Mouse (Mus musculus) liver, adult 2 months (tissue): Measurements from ENCODE around the gene Rhoa.

Experiments used
- CTCF ChIP-seq: fragments of 200-500 bp; IDR thresholded peaks from 2 replicates; pipeline ENCODE4 v1.5.1; 2011; ENCODE audit warnings: low read depth, low read length, control low read depth
- POLR2A ChIP-seq: fragments of 200-500 bp; IDR thresholded peaks from 2 replicates; pipeline ENCODE4 v1.6.1; 2011; ENCODE audit warnings: low read length, control low read depth; ENCODE audit not compliant: insufficient read depth; ENCODE audit errors: extremely low read depth

DNA sequence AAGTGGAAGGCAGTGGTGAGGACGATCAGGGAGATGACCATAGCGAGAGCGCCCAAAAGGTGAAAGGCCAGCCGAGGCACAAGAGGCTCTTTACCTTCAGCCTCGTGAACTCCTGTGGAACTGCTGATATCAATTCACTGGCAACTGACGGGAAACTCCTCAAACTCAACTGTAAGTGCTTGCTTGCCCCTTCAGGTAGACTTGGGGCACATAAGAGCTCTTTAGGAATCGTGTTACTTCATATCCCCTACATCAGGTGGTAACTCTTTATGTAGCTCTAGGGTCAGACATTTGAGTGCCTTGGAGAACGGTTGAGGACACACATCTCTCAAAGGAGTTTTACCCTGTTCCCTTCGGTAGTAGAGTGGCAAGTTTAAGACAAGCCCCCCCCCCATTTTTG is 75.5 kb downstream of the Rhoa start:
- TF ChIP-seq CTCF (no peak), POLR2A (no peak)
